ENCODE assay signal across 13 mouse cellular contexts in genomic region chr5:116311636-116312035, GRCm38 (mm10). TPM values are rescaled to one million over a fixed set of nuclear protein-coding genes. Genes with fewer than 3 reads are reported as not detected.
DNase-seq lines count a peak whose midpoint lies in the region; ATAC-seq and TF ChIP-seq lines count a peak whose summit lies in the region.
"Had no signal": no experiment of that assay in that cellular context is flagged by ENCODE, and none has a peak within 500 bp of the region (broad histone marks: within the 10 kb centered on the region; RNA-seq: fewer than 3 reads in every experiment).

No protein-coding gene starts in this region.

- no peak overlapping the region for H3K27ac ChIP-seq in forebrain, embryonic 10.5 days
- H3K27ac ChIP-seq in forebrain, postnatal 0 days (ENCODE audit: low read depth, low read length): no peak overlapping the region
- H3K27ac ChIP-seq in limb, embryonic 10.5 days: peak overlapping the region; percentile 80
- H3K27ac ChIP-seq: intestine, embryonic 15.5 days had no signal

- peak overlapping the region; percentile 32 for H3K4me3 ChIP-seq in forebrain, embryonic 10.5 days
- no peak overlapping the region for H3K4me3 ChIP-seq in forebrain, postnatal 0 days (ENCODE audit: low read depth, low read length)
- H3K4me3 ChIP-seq in limb, embryonic 10.5 days: peak overlapping the region; percentile 25; the same call in 1 of the 2 replicates
- H3K4me3 ChIP-seq: intestine, embryonic 15.5 days had no signal

- no peak for ATAC-seq in forebrain, postnatal 0 days
- ATAC-seq in erythroid progenitor cell, adult 5-6 weeks (replicated peaks; ENCODE audit: low FRiP score, poor library complexity, severe bottlenecking): no peak
- ATAC-seq: intestine, embryonic 15.5 days; liver, postnatal 0 days had no signal

- no peak for TF ChIP-seq CTCF in forebrain, postnatal 0 days (IDR thresholded peaks at IDR 0.05; ENCODE audit: low read depth)

- peaks cover 19% of the 10 kb centered on the region for H3K4me1 ChIP-seq in forebrain, embryonic 10.5 days
- 0 out of 2 replicates have a peak, but pooled peaks cover 3% of the 10 kb centered on the region for H3K4me1 ChIP-seq in forebrain, postnatal 0 days (ENCODE audit: insufficient read depth)
- peaks cover 23% of the 10 kb centered on the region for H3K4me1 ChIP-seq in limb, embryonic 10.5 days

- no peak for DNase-seq in forebrain, embryonic 10.5 days (ENCODE audit: extremely low spot score, low spot score)
- no peak for DNase-seq in forebrain, postnatal 0 days
- DNase-seq in testis, postnatal 14 days (ENCODE audit: low spot score): peak; percentile 11
- DNase-seq in testis, postnatal 10 days (ENCODE audit: low spot score): no peak
- DNase-seq in limb, embryonic 10.5 days (ENCODE audit: low spot score): no peak
- no peak for DNase-seq in heart, adult 8-10 months (ENCODE audit: low spot score)
- DNase-seq in urinary bladder, postnatal 36 days (ENCODE audit: low spot score in 2 of 2): no peak
- DNase-seq: adrenal gland, postnatal 36 days; cerebellum, adult 11-12 months; liver, postnatal 0 days; thymus, adult 18-20 months had no signal

- H3K4me2 ChIP-seq in forebrain, postnatal 0 days (ENCODE audit: low read depth): no peak overlapping the region
- H3K4me2 ChIP-seq: intestine, embryonic 15.5 days had no signal

- H3K27me3 ChIP-seq in forebrain, embryonic 10.5 days (ENCODE audit: poor library complexity, severe bottlenecking): peaks cover 90% of the 10 kb centered on the region
- H3K27me3 ChIP-seq in forebrain, postnatal 0 days (ENCODE audit: insufficient read depth, low read length): 0 out of 2 replicates have a peak, but pooled peaks cover 5% of the 10 kb centered on the region
- H3K27me3 ChIP-seq in limb, embryonic 10.5 days (ENCODE audit: low read depth, poor library complexity, severe bottlenecking): no peaks in the 10 kb centered on the region
- H3K27me3 ChIP-seq: intestine, embryonic 15.5 days had no signal

- H3K9ac ChIP-seq in forebrain, postnatal 0 days: no peak overlapping the region
- H3K9ac ChIP-seq: intestine, embryonic 15.5 days; liver, postnatal 0 days had no signal

- H3K36me3 ChIP-seq in forebrain, embryonic 10.5 days (replicated peaks): no peaks in the 10 kb centered on the region
- H3K36me3 ChIP-seq in forebrain, postnatal 0 days (ENCODE audit: insufficient read depth): no peaks in the 10 kb centered on the region
- no peaks in the 10 kb centered on the region for H3K36me3 ChIP-seq in limb, embryonic 10.5 days
- H3K36me3 ChIP-seq: intestine, embryonic 15.5 days had no signal

- WGBS in forebrain, embryonic 10.5 days: 87% methylated on average over 6 of the region's 6 CpGs
- WGBS in forebrain, postnatal 0 days: 87% methylated on average over 6 of the region's 6 CpGs
- 93% methylated on average over 6 of the region's 6 CpGs for WGBS in limb, embryonic 10.5 days

- peaks cover 4% of the 10 kb centered on the region; the same call in 1 of the 2 replicates for H3K9me3 ChIP-seq in forebrain, embryonic 10.5 days
- no peaks in the 10 kb centered on the region for H3K9me3 ChIP-seq in forebrain, postnatal 0 days (ENCODE audit: low read length)
- no peaks in the 10 kb centered on the region for H3K9me3 ChIP-seq in limb, embryonic 10.5 days (replicated peaks)
- H3K9me3 ChIP-seq: intestine, embryonic 15.5 days had no signal

RNA-seq across cellular contexts. Expression of gene Ccdc60, which starts 22.9 kb away (rescaled TPM):
- polyA plus RNA-seq in forebrain, embryonic 10.5 days (2016; fragmentation: Nextera tagmentation; extraction: Ambion mirVana): 0.47 and 0.66 TPM in 2 replicates
- 1.5 and 3.7 TPM in 2 replicates for total RNA-seq in forebrain, postnatal 0 days (2014; rRNA removed)
- 1.4 and 1.9 TPM in 2 replicates for polyA plus RNA-seq in forebrain, postnatal 0 days (2015; fragmentation: Nextera tagmentation; extraction: Ambion mirVana)
- 0.53 and 1.1 TPM in 2 replicates for polyA plus RNA-seq in limb, embryonic 10.5 days (2016; fragmentation: Nextera tagmentation; extraction: Ambion mirVana)
- not detected for total RNA-seq in heart, adult 8-10 months (2022)
- total RNA-seq in erythroid progenitor cell, adult 5-6 weeks (2015; ENCODE audit: low replicate concordance): not detected in 2 replicates
- total RNA-seq in erythroid progenitor cell, adult 5-6 weeks (2017; ENCODE audit: low replicate concordance): not detected in 2 replicates
- total RNA-seq: adrenal gland, postnatal 36 days had no signal
- polyA plus RNA-seq: liver, postnatal 0 days had no signal
